15 mouse cellular contexts compared by ENCODE assay signal in the genomic region with DNA sequence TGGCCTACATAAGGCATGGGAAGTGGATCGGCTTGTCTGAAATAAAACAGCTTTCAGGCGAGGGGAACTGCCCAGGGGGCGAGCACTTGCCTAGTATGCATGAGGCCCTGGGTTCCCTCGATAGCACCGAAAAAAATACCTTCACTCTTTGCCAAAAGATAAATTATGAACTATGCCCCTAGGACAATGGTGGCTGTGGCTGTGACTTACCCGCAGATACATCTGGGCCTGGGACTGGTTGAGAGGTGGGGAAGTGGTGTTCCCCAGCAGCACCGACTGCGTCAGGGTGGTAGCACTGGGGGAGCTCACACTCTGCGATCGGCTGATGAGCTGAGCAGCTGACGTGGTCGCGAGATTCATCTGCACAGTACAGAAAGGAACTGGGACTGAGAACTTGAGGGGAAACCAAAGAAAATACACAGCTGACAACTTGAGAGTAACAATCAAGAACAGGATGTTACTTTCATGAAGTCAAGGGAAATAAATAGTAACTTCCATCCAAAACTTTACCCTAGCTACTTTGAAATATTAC. TPM values are rescaled to one million over a fixed set of nuclear protein-coding genes. Genes with fewer than 3 reads are reported as not detected.
"Had no signal": no experiment of that assay in that cellular context is flagged by ENCODE, and none has a peak within 500 bp of the region (broad histone marks: within the 10 kb centered on the region; RNA-seq: fewer than 3 reads in every experiment).

No protein-coding gene starts in this region.

- DNase-seq: kidney, postnatal 14 days; liver; liver, embryonic 13.5 days; liver, postnatal 0 days; lung, postnatal 14 days; midbrain, embryonic 14.5 days; thymus, adult 18-20 months; thymus, postnatal 25 days had no signal

- H3K27ac ChIP-seq: kidney, embryonic 15.5 days; limb, embryonic 12.5 days; liver, embryonic 13.5 days; lung, embryonic 15.5 days; macrophage; neural tube, embryonic 12.5 days had no signal

- ATAC-seq: liver, postnatal 0 days had no signal

- H3K4me3 ChIP-seq: kidney, embryonic 15.5 days; limb, embryonic 12.5 days; liver, embryonic 13.5 days; lung, embryonic 15.5 days; neural tube, embryonic 12.5 days had no signal

- H3K4me2 ChIP-seq: kidney, embryonic 15.5 days; limb, embryonic 12.5 days; liver, embryonic 13.5 days; lung, embryonic 15.5 days; neural tube, embryonic 12.5 days had no signal

- H3K27me3 ChIP-seq: kidney, embryonic 15.5 days; limb, embryonic 12.5 days; lung, embryonic 15.5 days; neural tube, embryonic 12.5 days had no signal

- H3K9ac ChIP-seq: kidney, embryonic 15.5 days; limb, embryonic 12.5 days; liver, embryonic 13.5 days; liver, postnatal 0 days; lung, embryonic 15.5 days; neural tube, embryonic 12.5 days had no signal

- H3K9me3 ChIP-seq: kidney, embryonic 15.5 days; limb, embryonic 12.5 days; liver, embryonic 13.5 days; lung, embryonic 15.5 days; neural tube, embryonic 12.5 days had no signal

RNA-seq across cellular contexts. Expression of gene Klrg1, which starts 50.5 kb away (rescaled TPM):
- total RNA-seq: neutrophil, adult 5-6 weeks had no signal
- polyA plus RNA-seq: kidney, embryonic 15.5 days; limb, embryonic 12.5 days; liver, embryonic 13.5 days; liver, postnatal 0 days; lung, embryonic 15.5 days; macrophage; stomach, embryonic 14.5 days had no signal
